11 mouse cellular contexts compared by ENCODE assay signal in genomic region chr4:135883401-135883851, GRCm38 (mm10). TPM values are rescaled to one million over a fixed set of nuclear protein-coding genes. Genes with fewer than 3 reads are reported as not detected.
DNase-seq lines count a peak whose midpoint lies in the region; ATAC-seq and TF ChIP-seq lines count a peak whose summit lies in the region.
"Had no signal": no experiment of that assay in that cellular context is flagged by ENCODE, and none has a peak within 500 bp of the region (broad histone marks: within the 10 kb centered on the region; RNA-seq: fewer than 3 reads in every experiment).

No protein-coding gene starts in this region.

- H3K9ac ChIP-seq in forebrain, embryonic 11.5 days (ENCODE audit: low read length): no peak overlapping the region
- H3K9ac ChIP-seq in lung, postnatal 0 days (replicated peaks; ENCODE audit: low read depth): no peak overlapping the region
- no peak overlapping the region for H3K9ac ChIP-seq in kidney, postnatal 0 days (ENCODE audit: low read depth, low read length)
- H3K9ac ChIP-seq: midbrain, embryonic 15.5 days had no signal

- no peak for ATAC-seq in forebrain, embryonic 11.5 days (replicated peaks; ENCODE audit: low FRiP score)
- peak; percentile 67 for ATAC-seq in lung, postnatal 0 days
- ATAC-seq in kidney, postnatal 0 days (replicated peaks; ENCODE audit: low FRiP score, low read depth): no peak
- ATAC-seq: midbrain, embryonic 15.5 days had no signal

- H3K27ac ChIP-seq in forebrain, embryonic 10.5 days: peak overlapping the region; percentile 71; the same call in 1 of the 2 replicates
- no peak overlapping the region for H3K27ac ChIP-seq in forebrain, embryonic 11.5 days (ENCODE audit: low read depth, low read length)
- H3K27ac ChIP-seq in lung, postnatal 0 days (ENCODE audit: low read length): peak overlapping the region; percentile 81
- peak overlapping the region; percentile 69 for H3K27ac ChIP-seq in kidney, postnatal 0 days
- H3K27ac ChIP-seq: midbrain, embryonic 15.5 days had no signal

- H3K36me3 ChIP-seq in forebrain, embryonic 10.5 days (replicated peaks): no peaks in the 10 kb centered on the region
- H3K36me3 ChIP-seq in forebrain, embryonic 11.5 days (ENCODE audit: control insufficient read depth, insufficient read depth, low read length): no peaks in the 10 kb centered on the region
- H3K36me3 ChIP-seq in lung, postnatal 0 days (ENCODE audit: insufficient read depth, low read length): no peaks in the 10 kb centered on the region
- H3K36me3 ChIP-seq in kidney, postnatal 0 days (ENCODE audit: insufficient read depth, low read length): no peaks in the 10 kb centered on the region
- H3K36me3 ChIP-seq: midbrain, embryonic 15.5 days had no signal

- H3K27me3 ChIP-seq in forebrain, embryonic 10.5 days (ENCODE audit: poor library complexity, severe bottlenecking): no peaks in the 10 kb centered on the region
- no peaks in the 10 kb centered on the region for H3K27me3 ChIP-seq in forebrain, embryonic 11.5 days (ENCODE audit: control insufficient read depth, insufficient read depth, low read length)
- H3K27me3 ChIP-seq in lung, postnatal 0 days (replicated peaks; ENCODE audit: insufficient read depth, low read length): no peaks in the 10 kb centered on the region
- H3K27me3 ChIP-seq in kidney, postnatal 0 days (ENCODE audit: insufficient read depth, low read length): no peaks in the 10 kb centered on the region
- H3K27me3 ChIP-seq: midbrain, embryonic 15.5 days had no signal

- TF ChIP-seq CTCF in lung, postnatal 0 days (IDR thresholded peaks at IDR 0.05): no peak
- TF ChIP-seq CTCF in kidney, postnatal 0 days (IDR thresholded peaks at IDR 0.05; ENCODE audit: low read depth): no peak

- WGBS in forebrain, embryonic 10.5 days: 61% methylated on average over 10 of the region's 10 CpGs
- 47% methylated on average over 10 of the region's 10 CpGs for WGBS in forebrain, embryonic 11.5 days
- WGBS in lung, postnatal 0 days: 24% methylated on average over 10 of the region's 10 CpGs
- WGBS in kidney, postnatal 0 days: 24% methylated on average over 10 of the region's 10 CpGs

- peak; percentile 78 for TF ChIP-seq EP300 in lung, postnatal 0 days (IDR thresholded peaks at IDR 0.05)

- DNase-seq in forebrain, embryonic 10.5 days (ENCODE audit: extremely low spot score, low spot score): no peak
- DNase-seq in forebrain, embryonic 11.5 days (ENCODE audit: low spot score): no peak
- DNase-seq in lung, postnatal 0 days (ENCODE audit: low spot score): peak; percentile 78
- no peak for DNase-seq in lung, postnatal 36 days
- peak; percentile 76 for DNase-seq in adrenal gland, adult 2 months
- peak; percentile 70 for DNase-seq in kidney, postnatal 0 days (ENCODE audit: low spot score)
- no peak for DNase-seq in cerebellum, adult 9-11 months
- no peak for DNase-seq in gastrocnemius, postnatal 4 days (ENCODE audit: low spot score in 2 of 2)
- DNase-seq: layer of hippocampus, postnatal 36 days; right cerebral cortex, postnatal 4 days had no signal

- no peak overlapping the region for H3K4me3 ChIP-seq in forebrain, embryonic 10.5 days
- no peak overlapping the region for H3K4me3 ChIP-seq in forebrain, embryonic 11.5 days (ENCODE audit: low read depth, low read length)
- no peak overlapping the region for H3K4me3 ChIP-seq in lung, postnatal 0 days (ENCODE audit: low read depth, low read length)
- no peak overlapping the region for H3K4me3 ChIP-seq in kidney, postnatal 0 days (replicated peaks; ENCODE audit: low read depth, low read length)
- H3K4me3 ChIP-seq: midbrain, embryonic 15.5 days had no signal

- H3K4me2 ChIP-seq in forebrain, embryonic 11.5 days (ENCODE audit: low read depth, low read length, severe bottlenecking): no peak overlapping the region
- no peak overlapping the region for H3K4me2 ChIP-seq in lung, postnatal 0 days (replicated peaks; ENCODE audit: low read depth, low read length)
- H3K4me2 ChIP-seq in kidney, postnatal 0 days (ENCODE audit: low read length): no peak overlapping the region
- H3K4me2 ChIP-seq: midbrain, embryonic 15.5 days had no signal

- H3K9me3 ChIP-seq in forebrain, embryonic 10.5 days: no peaks in the 10 kb centered on the region; the same call in 1 of the 2 replicates
- no peaks in the 10 kb centered on the region for H3K9me3 ChIP-seq in forebrain, embryonic 11.5 days (ENCODE audit: control insufficient read depth, low read length)
- no peaks in the 10 kb centered on the region for H3K9me3 ChIP-seq in lung, postnatal 0 days (ENCODE audit: low read length)
- H3K9me3 ChIP-seq in kidney, postnatal 0 days (replicated peaks; ENCODE audit: low read length): no peaks in the 10 kb centered on the region
- H3K9me3 ChIP-seq: midbrain, embryonic 15.5 days had no signal

- peaks cover 24% of the 10 kb centered on the region for H3K4me1 ChIP-seq in forebrain, embryonic 10.5 days
- no peaks in the 10 kb centered on the region for H3K4me1 ChIP-seq in forebrain, embryonic 11.5 days (replicated peaks; ENCODE audit: control insufficient read depth, insufficient read depth, low read length)
- H3K4me1 ChIP-seq in lung, postnatal 0 days (ENCODE audit: insufficient read depth, low read depth, low read length): peaks cover 6% of the 10 kb centered on the region; the same call in 1 of the 2 replicates
- H3K4me1 ChIP-seq in kidney, postnatal 0 days (replicated peaks; ENCODE audit: insufficient read depth, low read length): peaks cover 9% of the 10 kb centered on the region
- H3K4me1 ChIP-seq: midbrain, embryonic 15.5 days had no signal

RNA-seq across cellular contexts. Expression of gene Pnrc2, which starts 9.8 kb away (rescaled TPM):
- 205 and 219 TPM in 2 replicates for polyA plus RNA-seq in forebrain, embryonic 10.5 days (2016; fragmentation: Nextera tagmentation; extraction: Ambion mirVana)
- polyA plus RNA-seq in forebrain, embryonic 11.5 days (2014; fragmentation: Nextera tagmentation; extraction: Ambion mirVana): 220 and 234 TPM in 2 replicates
- 139 and 145 TPM in 2 replicates for polyA plus RNA-seq in lung, postnatal 0 days (2015; fragmentation: Nextera tagmentation; extraction: Ambion mirVana)
- 100 to 1,000 TPM in 1 of 2 experiments, 10 to 100 TPM in 1; 99.4 to 128 TPM for total RNA-seq in adrenal gland, adult 2 months (2021)
- 5.5 and 8.6 TPM in 2 replicates for polyA plus RNA-seq in adrenal gland, adult 2 months (2012; rRNA removed)
- 190 and 194 TPM in 2 replicates for polyA plus RNA-seq in kidney, postnatal 0 days (2015; fragmentation: Nextera tagmentation; extraction: Ambion mirVana)
- 10 to 100 TPM; 76.6 to 91.3 TPM for total RNA-seq in gastrocnemius, postnatal 4 days (2021)

RNA-seq across cellular contexts. Expression of gene Cnr2, which starts 11.8 kb away (rescaled TPM):
- 0.30 and 0.48 TPM in 2 replicates for polyA plus RNA-seq in forebrain, embryonic 10.5 days (2016; fragmentation: Nextera tagmentation; extraction: Ambion mirVana)
- polyA plus RNA-seq in forebrain, embryonic 11.5 days (2014; fragmentation: Nextera tagmentation; extraction: Ambion mirVana): 0.13 and 0.17 TPM in 2 replicates
- polyA plus RNA-seq in lung, postnatal 0 days (2015; fragmentation: Nextera tagmentation; extraction: Ambion mirVana): 1.9 and 2.2 TPM in 2 replicates
- 1 to 10 TPM in 1 of 2 experiments, under 1 TPM in 1; 0.92 to 2.5 TPM for total RNA-seq in adrenal gland, adult 2 months (2021)
- 1.8 and 2.1 TPM in 2 replicates for polyA plus RNA-seq in adrenal gland, adult 2 months (2012; rRNA removed)
- 0.68 and 0.70 TPM in 2 replicates for polyA plus RNA-seq in kidney, postnatal 0 days (2015; fragmentation: Nextera tagmentation; extraction: Ambion mirVana)
- under 1 TPM; 0.65 to 0.78 TPM for total RNA-seq in gastrocnemius, postnatal 4 days (2021)
- polyA plus RNA-seq: midbrain, embryonic 15.5 days had no signal

RNA-seq across cellular contexts. Expression of gene Srsf10, which starts 27.9 kb away (rescaled TPM):
- 383 and 421 TPM in 2 replicates for polyA plus RNA-seq in forebrain, embryonic 10.5 days (2016; fragmentation: Nextera tagmentation; extraction: Ambion mirVana)
- polyA plus RNA-seq in forebrain, embryonic 11.5 days (2014; fragmentation: Nextera tagmentation; extraction: Ambion mirVana): 392 and 452 TPM in 2 replicates
- 153 and 160 TPM in 2 replicates for polyA plus RNA-seq in lung, postnatal 0 days (2015; fragmentation: Nextera tagmentation; extraction: Ambion mirVana)
- total RNA-seq in adrenal gland, adult 2 months (2021): 100 to 1,000 TPM in 1 of 2 experiments, 10 to 100 TPM in 1; 84.2 to 139 TPM
- polyA plus RNA-seq in adrenal gland, adult 2 months (2012; rRNA removed): 111 and 117 TPM in 2 replicates
- polyA plus RNA-seq in kidney, postnatal 0 days (2015; fragmentation: Nextera tagmentation; extraction: Ambion mirVana): 192 and 194 TPM in 2 replicates
- total RNA-seq in gastrocnemius, postnatal 4 days (2021): 10 to 100 TPM; 61.0 to 86.0 TPM

RNA-seq across cellular contexts. Expression of gene Fuca1, which starts 37.1 kb away (rescaled TPM):
- 46.4 and 52.4 TPM in 2 replicates for polyA plus RNA-seq in forebrain, embryonic 10.5 days (2016; fragmentation: Nextera tagmentation; extraction: Ambion mirVana)
- polyA plus RNA-seq in forebrain, embryonic 11.5 days (2014; fragmentation: Nextera tagmentation; extraction: Ambion mirVana): 42.3 and 49.2 TPM in 2 replicates
- 107 and 131 TPM in 2 replicates for polyA plus RNA-seq in lung, postnatal 0 days (2015; fragmentation: Nextera tagmentation; extraction: Ambion mirVana)
- 10 to 100 TPM; 82.7 to 86.3 TPM for total RNA-seq in adrenal gland, adult 2 months (2021)
- 31.8 and 35.2 TPM in 2 replicates for polyA plus RNA-seq in adrenal gland, adult 2 months (2012; rRNA removed)
- polyA plus RNA-seq in kidney, postnatal 0 days (2015; fragmentation: Nextera tagmentation; extraction: Ambion mirVana): 98.7 and 99.4 TPM in 2 replicates
- total RNA-seq in gastrocnemius, postnatal 4 days (2021): 10 to 100 TPM; 46.6 to 46.7 TPM

Comparison
In these comparisons a context has a peak if more than half of its experiments do, and no peak if none do; other contexts are left out.
1. DNase-seq: peak in lung, postnatal 0 days (single experiment), adrenal gland, adult 2 months (single experiment) and kidney, postnatal 0 days (single experiment); none in forebrain, embryonic 10.5 days (single experiment), forebrain, embryonic 11.5 days (single experiment), lung, postnatal 36 days (single experiment), cerebellum, adult 9-11 months (single experiment) and gastrocnemius, postnatal 4 days (0 of 2).
2. RNA of gene Pnrc2, which starts 9.8 kb away (polyA plus RNA-seq): 220 to 234 TPM in forebrain, embryonic 11.5 days, 205 to 219 TPM in forebrain, embryonic 10.5 days, 190 to 194 TPM in kidney, postnatal 0 days and 139 to 145 TPM in lung, postnatal 0 days; 5.5 to 8.6 TPM in adrenal gland, adult 2 months; every median in the first group is over 10 times any median in the second.